Mouse (Mus musculus) stomach, embryonic 14.5 days (tissue): ENCODE measurements at regions not wholly inside any gene's neighbourhood (a gene's known extent, or its start where the extent isn't known, plus 50 kb on each side); places are given as distances from the start of the nearest gene placed in this dataset.
A peak's percentile ranks its signal among the peaks of the same experiment; 100 is the strongest.

Source experiments
- ATAC-seq: fragments of 200-750 bp; cut with Nextera tagmentation; 2 replicates; pipeline ENCODE4 v1.8.0; 2017; ENCODE audit warnings: low read depth, moderate TSS enrichment; ENCODE audit not compliant: insufficient number of reproducible peaks, insufficient read depth, low FRiP score
- H3K27ac ChIP-seq: fragments of 300-500 bp; sonication (generic); 2 replicates; pipeline ENCODE4 v1.5.1; 2014; ENCODE audit warnings: mild to moderate bottlenecking, low read length, moderate library complexity, mixed read lengths
- H3K27me3 ChIP-seq: fragments of 300-500 bp; sonication (generic); 2 replicates; pipeline ENCODE4 v1.6.1; 2014; ENCODE audit warnings: low read length, control low read depth, mixed read lengths; ENCODE audit not compliant: control insufficient read depth, insufficient read depth
- H3K36me3 ChIP-seq: fragments of 300-500 bp; sonication (generic); 2 replicates; pipeline ENCODE4 v1.6.1; 2014; ENCODE audit warnings: mild to moderate bottlenecking, control low read depth, low read length, moderate library complexity, mixed read lengths; ENCODE audit not compliant: control insufficient read depth, insufficient read depth
- H3K4me1 ChIP-seq: fragments of 300-500 bp; sonication (generic); 2 replicates; pipeline ENCODE4 v1.6.1; 2014; ENCODE audit warnings: low read length, control low read depth, mixed read lengths; ENCODE audit not compliant: control insufficient read depth, insufficient read depth
- H3K4me2 ChIP-seq: fragments of 300-500 bp; sonication (generic); replicated peaks from 2 replicates; pipeline ENCODE4 v1.6.1; 2014; ENCODE audit warnings: low read depth, low read length, control low read depth
- H3K4me3 ChIP-seq: fragments of 300-500 bp; sonication (generic); 2 replicates; pipeline ENCODE4 v1.5.1; 2014; ENCODE audit warnings: low read depth, low read length, control low read depth
- H3K9ac ChIP-seq: fragments of 300-500 bp; sonication (generic); replicated peaks from 2 replicates; pipeline ENCODE4 v1.6.1; 2014; ENCODE audit warnings: low read depth, mild to moderate bottlenecking, control low read depth, low read length, moderate library complexity, mixed read lengths
- H3K9me3 ChIP-seq: fragments of 300-500 bp; sonication (generic); 2 replicates; pipeline ENCODE4 v1.6.1; 2016; ENCODE audit warnings: low read depth, low read length, control low read depth; ENCODE audit not compliant: control insufficient read depth
- WGBS: fragments of 180-500 bp; shearing (Covaris S2); extraction: QIAGEN DNeasy Blood & Tissue Kit; methylation state at CpG from one replicate; pipeline ENCODE4 v1.1.7; 2014; 5-methylcytosine and 5-hydroxymethylcytosine counted together

DNA sequence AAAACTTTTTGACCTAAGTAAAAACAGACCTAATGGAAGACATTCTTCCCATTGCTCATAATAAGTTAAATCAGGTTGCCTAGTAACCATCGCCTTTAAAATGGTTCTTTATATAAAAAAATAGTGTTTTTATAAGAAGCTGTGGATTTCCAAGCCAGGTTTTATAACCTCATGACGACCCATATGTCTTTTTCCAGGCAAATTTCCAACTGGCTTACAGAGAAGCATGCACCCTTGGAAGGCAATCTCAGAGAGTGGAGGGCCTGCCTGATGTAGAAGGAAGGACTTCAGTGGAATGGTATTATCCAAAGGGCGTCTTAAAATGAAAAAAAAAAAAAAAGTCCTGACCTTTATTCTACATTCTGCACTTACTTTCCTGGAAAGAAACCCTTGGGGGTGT, 172.2 kb upstream of the Tyw5 start:
- H3K9ac ChIP-seq, result no peak overlapping the region
- H3K36me3 ChIP-seq, result no peaks in the 10 kb centered on the region
- H3K4me1 ChIP-seq, result no peaks in the 10 kb centered on the region
- peak overlapping the region; percentile 39; the same call in 1 of the 2 replicates for H3K27ac ChIP-seq
- no peak overlapping the region for H3K4me3 ChIP-seq
- H3K9me3 ChIP-seq, result no peaks in the 10 kb centered on the region
- peak; percentile 63; the same call in 1 of the 2 replicates for ATAC-seq
- no peak overlapping the region for H3K4me2 ChIP-seq
- no peaks in the 10 kb centered on the region for H3K27me3 ChIP-seq
- WGBS, result 57% methylated on average over 3 of the region's 3 CpGs

DNA sequence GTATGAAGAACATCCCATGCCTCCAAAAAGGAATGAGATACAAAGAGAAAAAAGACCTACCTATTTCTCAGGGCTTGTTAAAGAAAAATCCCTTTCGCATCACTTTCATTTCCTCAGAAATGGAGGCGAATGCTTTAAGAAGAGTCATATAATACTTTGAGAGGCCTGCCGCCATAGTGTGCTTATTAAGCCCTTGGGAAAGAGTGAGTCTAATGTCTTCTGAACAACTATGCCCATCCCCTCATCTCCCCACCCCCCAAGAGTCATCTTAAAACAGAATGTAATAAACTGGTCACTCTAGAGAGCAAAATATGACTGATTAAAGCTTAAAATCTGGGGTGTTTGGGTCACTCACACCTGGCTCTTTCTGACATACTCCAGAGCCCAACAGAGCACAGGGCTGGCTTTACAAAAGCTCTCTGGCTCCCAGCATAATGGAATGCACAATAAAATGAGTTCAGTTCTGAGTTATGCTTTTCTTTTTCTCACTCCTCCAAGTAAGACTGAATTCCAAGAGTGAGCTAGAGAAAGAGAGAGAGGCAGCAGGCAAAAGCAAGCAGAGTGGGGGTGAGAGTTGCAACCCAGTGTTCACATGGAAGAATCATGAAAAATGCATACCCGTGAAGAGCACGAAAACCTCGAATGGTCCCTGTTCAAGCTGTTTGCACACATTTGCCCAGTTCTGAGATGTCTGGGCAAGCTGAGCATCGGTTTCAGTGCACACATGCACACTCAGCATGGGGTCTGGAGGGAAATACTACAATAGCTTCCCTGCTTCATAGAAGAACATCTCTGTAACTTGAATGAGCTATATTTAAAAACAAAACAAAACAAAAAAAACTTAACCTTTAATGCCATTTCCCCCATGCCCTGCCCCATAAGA, 180.0 kb upstream of the Spats2l start:
- H3K9me3 ChIP-seq, result peaks cover under 1% of the 10 kb centered on the region; the same call in 1 of the 2 replicates
- H3K4me2 ChIP-seq, result no peak overlapping the region
- no peak overlapping the region for H3K4me3 ChIP-seq
- no peaks in the 10 kb centered on the region for H3K27me3 ChIP-seq
- ATAC-seq, result no peak
- H3K36me3 ChIP-seq, result no peaks in the 10 kb centered on the region
- WGBS, result 82% methylated on average over 7 of the region's 7 CpGs
- no peaks in the 10 kb centered on the region for H3K4me1 ChIP-seq
- H3K27ac ChIP-seq, result 0 out of 2 replicates have a peak overlapping the region, but pooled peaks have one; percentile 11
- H3K9ac ChIP-seq, result no peak overlapping the region

DNA sequence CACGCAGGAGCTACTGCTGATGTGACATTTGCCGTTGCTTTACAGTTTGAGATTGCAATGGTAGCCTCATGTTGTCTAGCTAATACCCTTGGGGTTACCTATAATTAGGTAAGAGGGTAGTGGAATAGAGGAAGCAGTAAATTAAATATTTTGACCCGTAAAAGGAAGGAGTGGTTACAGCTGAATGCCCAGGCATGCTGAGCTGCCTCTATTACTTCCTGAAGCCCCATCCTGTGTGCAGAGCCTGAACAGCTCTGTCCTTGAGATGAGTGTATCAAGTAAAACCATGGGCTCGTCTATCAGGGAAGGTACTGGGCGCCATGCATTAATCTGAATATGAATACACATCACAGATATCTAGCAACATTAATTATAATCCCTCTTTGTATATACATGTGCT, 179.1 kb upstream of the Spats2l start:
- Histone ChIP-seq H3K9ac (no peak overlapping the region), H3K9me3 (no peaks in the 10 kb centered on the region), H3K4me3 (no peak overlapping the region), H3K4me1 (no peaks in the 10 kb centered on the region), H3K27me3 (no peaks in the 10 kb centered on the region), H3K36me3 (no peaks in the 10 kb centered on the region), H3K4me2 (no peak overlapping the region), H3K27ac (no peak overlapping the region)
- 70% methylated on average over 5 of the region's 5 CpGs for WGBS
- ATAC-seq, result no peak

DNA sequence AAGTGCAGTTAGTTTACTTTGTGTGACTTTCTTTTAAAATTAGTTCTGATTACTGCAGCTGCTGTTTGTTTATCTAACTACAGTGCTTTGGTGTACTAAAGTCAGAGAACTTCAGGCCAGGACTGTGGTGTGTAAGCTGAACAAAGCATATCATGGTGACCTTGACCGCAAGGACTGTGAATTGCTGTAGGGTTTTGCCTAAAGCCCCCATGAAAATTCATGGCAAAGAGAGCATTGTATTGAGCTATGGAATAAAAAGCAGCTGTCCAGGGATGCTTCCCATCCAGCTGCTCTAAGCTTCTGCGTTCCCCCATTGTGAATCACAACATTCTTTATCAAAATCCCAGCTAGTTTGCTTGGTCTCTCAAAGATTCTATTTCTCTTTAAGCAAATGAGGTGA, 173.0 kb upstream of the Spats2l start:
- Histone ChIP-seq H3K9me3 (no peaks in the 10 kb centered on the region), H3K27me3 (no peaks in the 10 kb centered on the region), H3K4me3 (no peak overlapping the region), H3K27ac (no peak overlapping the region), H3K4me2 (no peak overlapping the region), H3K9ac (no peak overlapping the region), H3K36me3 (no peaks in the 10 kb centered on the region), H3K4me1 (no peaks in the 10 kb centered on the region)
- WGBS, result 77% methylated on average over 2 of the region's 2 CpGs
- no peak for ATAC-seq

DNA sequence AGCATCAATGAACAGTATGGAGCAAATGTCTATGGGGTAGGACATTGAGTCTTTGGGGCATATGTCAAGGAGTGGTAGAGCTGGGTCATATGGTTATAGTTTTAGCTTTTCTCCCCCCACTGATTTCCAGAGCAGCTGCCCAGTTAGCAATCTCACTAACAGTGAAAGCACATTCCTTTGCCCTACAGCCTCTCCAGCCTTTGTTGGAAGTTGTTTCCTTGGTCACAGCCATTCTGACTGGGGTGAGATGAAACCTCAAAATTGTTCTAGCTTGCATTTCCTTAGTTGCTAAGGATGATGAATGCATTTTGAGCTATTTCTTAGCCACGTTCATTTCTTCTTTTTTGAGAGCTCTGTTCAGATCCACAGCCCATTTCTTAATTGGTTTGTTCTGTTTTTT, 168.4 kb upstream of the Spats2l start:
- no peaks in the 10 kb centered on the region for H3K27me3 ChIP-seq
- no peaks in the 10 kb centered on the region for H3K4me1 ChIP-seq
- no peak overlapping the region for H3K27ac ChIP-seq
- no peaks in the 10 kb centered on the region for H3K9me3 ChIP-seq
- H3K36me3 ChIP-seq, result no peaks in the 10 kb centered on the region
- H3K4me2 ChIP-seq, result no peak overlapping the region
- 50% methylated on average over 1 of the region's 1 CpGs for WGBS
- no peak for ATAC-seq
- no peak overlapping the region for H3K9ac ChIP-seq
- no peak overlapping the region for H3K4me3 ChIP-seq

DNA sequence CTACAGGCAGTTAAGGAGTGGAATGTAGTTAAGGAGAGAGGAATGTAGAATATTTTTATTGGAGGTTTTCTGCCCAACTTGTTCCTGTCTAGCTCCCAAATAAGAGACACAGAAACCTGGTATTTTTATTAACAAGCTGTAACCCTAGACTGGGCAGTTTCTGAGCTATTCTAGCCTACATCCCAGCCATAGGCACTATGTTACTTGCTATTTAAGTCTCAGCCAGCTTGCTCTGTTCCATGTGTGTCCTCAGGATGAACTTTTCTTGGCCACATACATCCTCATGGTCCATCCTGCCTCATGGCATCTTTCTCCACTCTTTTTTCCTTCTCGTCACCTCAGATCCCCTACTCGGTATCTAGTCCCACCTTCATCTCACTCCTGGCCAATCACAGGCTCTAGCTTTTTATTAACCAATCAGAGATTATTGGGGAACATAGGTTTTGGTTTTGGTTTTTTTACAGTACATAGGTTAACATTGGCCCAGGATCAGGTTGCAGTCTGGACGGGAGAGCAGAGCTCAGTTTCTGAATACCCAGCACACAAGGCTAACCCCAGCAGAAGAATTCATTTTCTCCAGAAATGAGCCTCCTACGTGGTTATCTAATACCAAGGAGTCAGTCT, 167.8 kb upstream of the Spats2l start:
- H3K4me3 ChIP-seq, result no peak overlapping the region
- no peak for ATAC-seq
- no peaks in the 10 kb centered on the region for H3K4me1 ChIP-seq
- no peaks in the 10 kb centered on the region for H3K36me3 ChIP-seq
- H3K27me3 ChIP-seq, result no peaks in the 10 kb centered on the region
- H3K9me3 ChIP-seq, result no peaks in the 10 kb centered on the region
- no peak overlapping the region for H3K4me2 ChIP-seq
- 51% methylated on average over 4 of the region's 4 CpGs for WGBS
- no peak overlapping the region for H3K27ac ChIP-seq
- no peak overlapping the region for H3K9ac ChIP-seq

DNA sequence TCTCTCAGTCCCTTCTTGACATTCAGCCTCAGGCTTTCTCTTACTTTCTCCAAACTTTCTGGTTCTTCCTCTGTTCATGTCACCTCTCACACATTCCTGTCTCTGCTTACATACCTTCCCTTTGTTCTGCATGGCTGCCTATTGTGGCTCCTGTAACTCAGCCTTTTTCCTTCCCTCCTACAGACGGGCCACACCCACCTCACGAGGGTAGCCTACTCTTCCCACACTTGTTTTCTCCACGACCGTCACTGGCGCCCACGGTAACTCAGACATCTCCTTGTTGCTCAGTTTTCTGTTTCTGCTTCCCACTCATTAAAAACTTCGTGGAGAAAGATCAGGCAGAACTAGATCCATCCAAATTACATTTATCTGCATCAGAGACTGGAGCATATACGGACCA, 166.9 kb upstream of the Spats2l start:
- no peaks in the 10 kb centered on the region for H3K27me3 ChIP-seq
- no peak for ATAC-seq
- no peak overlapping the region for H3K9ac ChIP-seq
- H3K4me2 ChIP-seq, result no peak overlapping the region
- no peaks in the 10 kb centered on the region for H3K36me3 ChIP-seq
- 63% methylated on average over 8 of the region's 8 CpGs for whole genome bisulfite sequencing
- no peaks in the 10 kb centered on the region for H3K4me1 ChIP-seq
- no peak overlapping the region for H3K27ac ChIP-seq
- no peaks in the 10 kb centered on the region for H3K9me3 ChIP-seq
- H3K4me3 ChIP-seq, result no peak overlapping the region

DNA sequence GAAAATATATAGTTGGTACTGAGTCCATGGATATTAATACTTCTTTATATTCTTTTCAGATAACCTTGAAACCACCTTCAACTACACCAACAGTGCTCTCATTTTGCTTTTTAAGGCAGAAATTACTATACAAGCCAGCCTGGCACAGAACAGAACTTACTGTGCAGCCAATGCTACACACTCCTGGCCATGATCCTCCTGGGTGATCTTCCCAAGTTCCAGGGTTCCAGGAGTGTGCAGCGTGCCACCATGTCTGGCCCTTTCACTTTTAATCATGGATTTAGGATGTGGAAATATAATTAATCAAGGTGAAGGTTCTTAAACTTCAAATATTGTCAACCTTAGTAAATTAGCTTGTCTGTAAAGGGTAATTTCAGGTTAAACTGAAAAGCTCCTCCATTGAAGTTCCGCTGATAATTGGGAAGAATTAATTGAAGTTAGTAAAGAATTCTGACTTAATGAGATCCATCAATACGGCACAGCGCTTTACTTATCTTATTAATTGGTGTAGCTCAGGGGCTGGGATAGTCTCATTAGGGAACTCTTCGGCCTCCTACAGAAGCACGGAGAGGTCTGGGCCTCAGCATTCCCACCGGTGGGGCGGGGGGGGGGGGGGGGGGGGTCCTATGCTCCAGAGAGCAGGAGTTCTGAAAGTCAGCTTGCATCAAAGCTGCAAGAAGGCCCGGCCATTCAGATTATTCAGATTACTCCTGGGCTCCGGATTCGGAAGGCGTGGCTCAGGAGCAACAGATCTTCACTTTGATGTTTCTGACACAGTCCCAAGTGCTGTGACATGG, 166.1 kb upstream of the Spats2l start:
- ATAC-seq, result no peak
- H3K9me3 ChIP-seq, result no peaks in the 10 kb centered on the region
- no peaks in the 10 kb centered on the region for H3K27me3 ChIP-seq
- H3K27ac ChIP-seq, result no peak overlapping the region
- H3K4me3 ChIP-seq, result no peak overlapping the region
- H3K4me1 ChIP-seq, result peaks cover 4% of the 10 kb centered on the region; the same call in 1 of the 2 replicates
- H3K4me2 ChIP-seq, result no peak overlapping the region
- 56% methylated on average over 11 of the region's 12 CpGs for WGBS
- no peaks in the 10 kb centered on the region for H3K36me3 ChIP-seq
- H3K9ac ChIP-seq, result no peak overlapping the region
